Mouse (Mus musculus): ENCODE results near the gene Bphl. TPM values are rescaled to one million over a fixed set of nuclear protein-coding genes. Genes with fewer than 3 reads are reported as not detected.
"Not testable (repeated sequence)": the region's sequence is repeated elsewhere in the genome, so short reads cannot be mapped to it uniquely, and the experiment has no call there.

The Bphl gene
- total RNA-seq, 2 experiments from 2014 or later: 28.5 to 32.1 TPM

DNA sequence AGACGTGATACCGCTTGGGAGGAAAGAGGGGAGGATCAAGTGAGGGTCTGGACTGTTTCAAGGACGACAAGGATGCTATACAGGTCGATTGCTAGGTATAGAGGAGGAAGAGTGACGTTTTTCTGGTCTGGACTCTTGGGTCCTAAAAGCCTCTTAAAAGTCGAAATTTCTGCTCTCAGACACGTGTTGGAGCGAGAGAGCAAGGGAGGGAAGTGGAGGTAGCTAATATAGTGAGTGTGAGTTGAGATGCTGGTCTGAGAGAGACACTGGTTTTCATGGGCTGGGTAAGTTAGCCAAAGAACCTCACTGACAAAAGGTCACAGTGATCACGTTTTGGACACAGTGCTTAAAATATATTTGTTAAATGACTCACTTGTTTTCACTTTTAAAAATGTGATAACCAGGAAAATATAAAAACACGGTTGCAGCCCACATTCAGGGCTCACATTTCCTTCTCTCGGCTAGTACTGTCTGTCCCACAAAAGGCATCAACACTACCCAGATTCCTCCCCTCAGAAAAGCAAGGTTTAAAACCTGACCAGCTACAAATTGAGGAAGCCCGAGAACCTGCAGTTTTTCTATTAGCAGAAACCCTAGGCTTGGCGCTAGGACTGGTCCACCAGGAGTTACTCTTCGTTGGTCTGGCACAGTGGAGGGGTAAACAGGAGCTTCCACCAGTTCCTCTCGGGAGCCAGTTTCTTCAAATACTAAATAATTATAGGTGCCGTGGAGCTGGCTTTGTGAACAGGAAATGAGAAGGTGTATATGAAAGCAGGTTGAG, 41.3 kb downstream of the Bphl start:
- intact Hi-C loops (cut with DNase I): no loop called here
- no peak for DNase-seq (ENCODE audit: extremely low spot score in 1 of 2, low spot score in 2 of 2)

DNA sequence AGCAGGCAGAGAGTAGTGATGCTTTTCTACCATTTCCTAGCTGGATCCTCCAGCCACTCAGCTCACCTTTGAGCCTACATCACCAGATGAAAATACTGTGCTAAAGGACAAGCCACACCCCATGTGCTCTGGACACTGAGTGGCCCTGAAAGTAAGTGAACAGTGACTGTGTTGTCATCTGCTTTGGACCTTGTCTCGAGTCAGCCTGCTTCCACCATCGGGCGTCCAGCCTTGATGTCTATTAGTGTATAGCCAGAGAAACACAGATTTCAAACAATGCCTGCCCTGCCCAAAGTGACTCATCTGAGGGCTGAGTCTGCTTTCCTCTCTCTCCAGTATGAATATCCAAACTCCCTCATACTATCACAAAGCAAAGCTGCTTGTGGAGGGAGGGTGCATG, 42.4 kb downstream of the Bphl start:
- intact Hi-C loops (cut with DNase I): no loop called here
- DNase-seq (ENCODE audit: extremely low spot score in 1 of 2, low spot score in 2 of 2): no peak

DNA sequence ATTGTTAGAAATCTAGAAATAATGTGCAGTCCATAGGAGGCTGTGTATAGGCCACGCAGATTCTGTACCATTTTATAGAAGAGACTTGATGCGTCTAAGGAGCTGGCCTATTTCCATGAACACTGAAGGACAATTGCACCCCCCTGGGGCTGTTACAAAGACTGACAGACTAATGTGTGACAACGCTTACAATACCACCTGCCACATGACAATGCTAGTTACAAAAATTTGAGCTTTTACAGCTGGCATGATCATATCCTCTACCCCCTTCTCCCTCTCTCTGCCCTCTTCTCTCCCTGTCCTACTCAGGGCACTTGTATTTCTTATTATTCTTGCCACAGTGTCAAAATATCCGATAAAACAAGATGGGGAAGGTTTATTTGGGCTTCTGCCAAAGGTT, 44.5 kb downstream of the Bphl start:
- intact Hi-C loops (cut with DNase I): no loop called here
- DNase-seq (ENCODE audit: extremely low spot score in 1 of 2, low spot score in 2 of 2): no peak

DNA sequence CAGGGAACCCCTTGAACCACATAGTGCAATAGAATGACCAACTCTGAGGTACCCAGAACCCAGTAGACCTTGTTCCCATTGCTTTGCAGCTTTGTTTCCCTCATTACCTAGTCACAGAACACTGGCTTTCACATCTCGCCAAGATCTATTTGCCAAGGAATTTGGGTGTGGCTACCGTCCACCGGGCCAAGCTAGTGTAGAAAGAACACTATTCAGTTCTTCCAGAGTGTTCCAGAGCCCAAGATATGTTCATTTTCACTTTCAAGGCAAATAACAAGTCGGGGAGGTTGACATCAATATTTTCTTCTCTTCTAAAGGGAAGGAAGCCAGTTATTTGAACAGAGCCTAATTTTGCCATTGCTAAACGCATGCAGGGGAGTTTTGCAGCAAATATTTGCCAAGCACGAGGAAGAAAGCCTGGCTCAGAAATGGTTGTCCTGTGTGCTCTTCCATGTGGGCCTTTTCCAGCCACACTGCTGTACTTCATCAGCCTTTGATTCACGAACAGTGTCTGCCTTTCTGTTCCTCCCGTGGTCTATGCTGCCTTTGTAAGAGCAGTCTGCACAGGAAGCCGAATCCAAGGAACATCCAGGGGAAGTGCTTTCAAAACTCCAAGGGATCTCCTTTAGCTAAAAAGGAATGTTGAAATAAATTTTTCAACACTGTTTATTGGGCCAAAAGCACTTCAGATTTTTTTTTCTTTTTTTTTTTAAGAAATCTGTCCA, 46.8 kb downstream of the Bphl start:
- intact Hi-C loops (cut with DNase I): no loop called here
- DNase-seq (ENCODE audit: extremely low spot score in 1 of 2, low spot score in 2 of 2): no peak

DNA sequence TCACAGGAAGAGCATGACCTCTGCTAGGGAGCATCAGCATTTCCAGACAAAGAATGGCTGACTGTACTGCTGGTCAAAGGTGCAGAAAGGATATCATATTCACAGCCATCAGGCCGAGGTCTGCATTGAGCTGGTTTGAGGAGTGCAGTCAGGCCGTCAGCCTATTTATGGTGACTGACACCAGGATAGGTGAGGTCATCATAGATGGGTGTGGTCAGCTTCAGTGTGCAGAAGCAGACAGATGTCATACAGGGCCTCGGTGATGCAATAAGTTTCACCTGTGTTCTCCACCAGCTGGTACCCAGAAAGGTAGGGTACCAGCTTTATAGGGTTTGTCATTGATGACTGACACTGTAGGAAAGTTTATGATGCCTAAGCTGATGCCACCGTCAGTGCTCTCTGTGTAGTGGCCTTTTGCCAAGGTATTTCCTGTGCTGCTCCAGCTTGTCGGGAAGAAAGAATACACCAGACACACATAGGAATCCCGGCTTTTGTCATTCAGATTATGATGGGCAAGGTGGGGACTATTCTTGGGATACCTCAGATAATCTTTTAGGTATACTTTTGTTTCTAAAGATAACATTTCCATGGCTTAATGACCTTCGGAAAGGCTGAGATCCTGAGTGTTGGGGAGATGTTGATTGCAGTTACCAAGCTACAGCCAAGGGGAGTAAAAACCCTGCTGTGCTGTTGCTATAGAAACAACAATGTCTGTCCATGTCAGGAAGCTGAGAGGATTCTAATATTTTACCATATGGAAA, 49.8 kb downstream of the Bphl start:
- intact Hi-C loops (cut with DNase I): no loop called here
- no peak for DNase-seq (ENCODE audit: extremely low spot score in 1 of 2, low spot score in 2 of 2)

- intact Hi-C loops (cut with DNase I); DNase-seq (ENCODE audit: extremely low spot score in 1 of 2, low spot score in 2 of 2): not testable (repeated sequence)
Observed at GRCm38 (mm10) chr13:34088201-34088649, 50.8 kb downstream of the Bphl start.

DNA sequence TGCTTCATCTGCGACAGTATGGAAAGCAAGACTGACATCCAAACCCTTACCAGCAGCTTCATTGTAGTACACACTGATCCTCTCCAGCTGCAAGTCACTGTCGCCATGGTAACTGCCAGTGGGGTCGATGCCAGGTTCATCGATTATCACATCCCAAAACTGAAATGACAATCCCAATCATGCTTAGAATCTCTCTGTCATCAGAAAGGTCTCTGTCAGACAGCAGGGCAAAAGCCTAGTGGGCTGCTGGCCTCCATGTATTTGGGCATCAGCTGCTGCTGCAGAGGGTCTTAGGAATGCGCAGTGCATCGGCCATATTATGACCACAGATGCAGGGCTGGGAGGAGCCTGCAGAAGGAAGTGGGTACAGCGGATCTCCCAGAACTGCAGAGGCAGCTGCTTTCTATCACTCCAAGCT, 51.5 kb downstream of the Bphl start:
- DNase-seq (ENCODE audit: extremely low spot score in 1 of 2, low spot score in 2 of 2): no peak
- intact Hi-C loops (cut with DNase I): no loop called here

GRCm38 (mm10) chr13:34089358-34089757, 52.0 kb downstream of the Bphl start:
- intact Hi-C loops (cut with DNase I): no loop called here
- DNase-seq (ENCODE audit: extremely low spot score in 1 of 2, low spot score in 2 of 2): no peak

GRCm38 (mm10) chr13:34095542-34096435, 58.4 kb downstream of the Bphl start:
- peak; percentile 67 to 89 for DNase-seq (ENCODE audit: extremely low spot score in 1 of 2, low spot score in 2 of 2)
- intact Hi-C loops (cut with DNase I): no loop called here

DNA sequence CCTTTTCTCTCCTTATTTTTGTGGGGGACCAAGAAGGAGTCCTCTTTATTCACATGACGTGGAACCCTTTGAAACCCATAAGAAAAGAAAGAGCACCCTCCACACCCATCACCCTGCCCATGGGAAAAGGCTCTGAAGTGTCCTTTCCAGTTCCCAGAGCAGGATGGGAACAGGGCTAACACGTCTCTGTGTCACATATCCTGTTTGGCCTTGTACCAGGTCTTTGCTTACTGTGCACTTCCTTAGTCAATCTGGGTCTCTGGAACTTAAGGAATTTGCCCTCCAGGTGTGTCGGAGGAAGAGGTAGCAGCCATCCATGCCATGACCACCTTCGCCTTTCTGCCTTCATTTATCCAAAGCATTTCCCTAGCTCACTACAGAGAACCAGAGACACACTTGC, 59.1 kb downstream of the Bphl start:
- intact Hi-C loops (cut with DNase I): no loop called here
- DNase-seq (ENCODE audit: extremely low spot score in 1 of 2, low spot score in 2 of 2): no peak

GRCm38 (mm10) chr13:34097086-34097485, 59.7 kb downstream of the Bphl start:
- intact Hi-C loops (cut with DNase I): no loop called here
- no peak for DNase-seq (ENCODE audit: extremely low spot score in 1 of 2, low spot score in 2 of 2)

- intact Hi-C loops (cut with DNase I): no loop called here
- no peak for DNase-seq (ENCODE audit: extremely low spot score in 1 of 2, low spot score in 2 of 2)
Observed at GRCm38 (mm10) chr13:34100733-34101132, 63.3 kb downstream of the Bphl start.

- intact Hi-C loops (cut with DNase I): no loop called here
- no peak for DNase-seq (ENCODE audit: extremely low spot score in 1 of 2, low spot score in 2 of 2)
Observed at GRCm38 (mm10) chr13:34101247-34101646, 63.9 kb downstream of the Bphl start.

GRCm38 (mm10) chr13:34101908-34102307, 64.5 kb downstream of the Bphl start:
- intact Hi-C loops (cut with DNase I): no loop called here
- no peak for DNase-seq (ENCODE audit: extremely low spot score in 1 of 2, low spot score in 2 of 2)

GRCm38 (mm10) chr13:34105364-34105763, 68.0 kb downstream of the Bphl start:
- DNase-seq (ENCODE audit: extremely low spot score in 1 of 2, low spot score in 2 of 2): no peak
- intact Hi-C loops (cut with DNase I): no loop called here

- DNase-seq (ENCODE audit: extremely low spot score in 1 of 2, low spot score in 2 of 2): no peak
- intact Hi-C loops (cut with DNase I): no loop called here
Observed at GRCm38 (mm10) chr13:34106256-34106655, 68.9 kb downstream of the Bphl start.

DNA sequence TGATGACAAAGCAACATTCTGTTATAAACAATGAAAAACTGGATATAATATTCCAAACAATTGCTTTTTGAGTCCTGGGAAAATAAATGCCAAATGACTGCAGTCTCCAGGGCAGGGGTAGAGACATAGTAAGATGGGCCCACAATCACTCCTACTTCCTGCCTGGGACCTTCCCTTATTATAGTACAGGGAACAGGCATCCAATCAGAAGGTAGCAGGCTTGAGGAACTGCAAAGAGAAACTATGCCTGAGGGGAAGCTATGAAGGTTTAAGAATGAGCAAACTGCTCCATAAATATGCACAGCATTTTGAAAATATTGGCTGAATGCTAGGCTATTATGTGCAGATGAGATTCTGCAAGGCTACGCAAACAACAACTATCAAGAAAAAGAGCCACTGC, 69.6 kb downstream of the Bphl start:
- intact Hi-C loops (cut with DNase I): no loop called here
- DNase-seq (ENCODE audit: extremely low spot score in 1 of 2, low spot score in 2 of 2): no peak

DNA sequence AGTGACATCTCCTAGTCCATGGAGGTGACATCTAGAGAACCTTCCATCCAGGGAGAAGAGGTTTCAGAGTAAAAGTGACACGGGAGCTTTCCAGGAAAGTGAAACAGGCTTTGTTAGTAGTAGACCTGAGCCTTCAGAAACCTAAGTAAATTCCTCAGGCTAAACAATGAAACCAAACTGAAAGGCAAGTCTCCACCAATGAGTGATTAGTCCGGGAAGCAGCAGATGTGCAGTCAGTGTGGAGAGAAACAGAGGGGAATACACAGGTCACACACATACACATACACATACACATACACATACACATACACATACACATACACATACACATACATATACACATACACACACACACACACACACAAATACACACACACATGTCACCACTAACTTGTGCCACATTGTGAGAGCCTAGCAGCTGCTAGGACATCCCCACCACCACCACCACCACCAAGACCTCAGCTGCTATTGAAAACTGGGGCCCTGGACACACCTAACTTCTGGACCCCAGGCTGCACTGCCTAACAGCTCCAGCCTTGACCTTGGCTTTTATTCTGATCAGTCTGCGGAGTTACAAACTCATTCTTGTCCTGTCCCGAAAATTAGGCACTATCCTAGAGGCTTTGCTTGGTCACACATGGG, 71.8 kb downstream of the Bphl start:
- DNase-seq (ENCODE audit: extremely low spot score in 1 of 2, low spot score in 2 of 2): no peak
- intact Hi-C loops (cut with DNase I): no loop called here
